Mouse (Mus musculus) stomach, embryonic 15.5 days (tissue): Measurements from ENCODE around the gene Ccser2. TPM values are rescaled to one million over a fixed set of nuclear protein-coding genes. Genes with fewer than 3 reads are reported as not detected.

Source experiments
- ATAC-seq: fragments of 200-750 bp; cut with Nextera tagmentation; 2 replicates; pipeline ENCODE4 v1.8.0; 2017; ENCODE audit warnings: low read depth, moderate number of reproducible peaks, moderate TSS enrichment; ENCODE audit not compliant: insufficient read depth, low FRiP score
- H3K27ac ChIP-seq: fragments of 300-500 bp; sonication (generic); 2 replicates; pipeline ENCODE4 v1.5.1; 2015; ENCODE audit warnings: mild to moderate bottlenecking, inconsistent platforms
- H3K27me3 ChIP-seq: fragments of 300-500 bp; sonication (generic); replicated peaks from 2 replicates; pipeline ENCODE4 v1.6.1; 2015; ENCODE audit warnings: inconsistent platforms
- H3K36me3 ChIP-seq: fragments of 300-500 bp; sonication (generic); 2 replicates; pipeline ENCODE4 v1.6.1; 2015; ENCODE audit warnings: inconsistent platforms
- H3K4me1 ChIP-seq: fragments of 300-500 bp; sonication (generic); 2 replicates; pipeline ENCODE4 v1.6.1; 2015; ENCODE audit warnings: inconsistent platforms
- H3K4me2 ChIP-seq: fragments of 300-500 bp; sonication (generic); 2 replicates; pipeline ENCODE4 v1.6.1; 2015; ENCODE audit warnings: mild to moderate bottlenecking, inconsistent platforms
- H3K4me3 ChIP-seq: fragments of 300-500 bp; sonication (generic); replicated peaks from 2 replicates; pipeline ENCODE4 v1.5.1; 2015; ENCODE audit warnings: inconsistent platforms
- H3K9ac ChIP-seq: fragments of 300-500 bp; sonication (generic); 2 replicates; pipeline ENCODE4 v1.6.1; 2015; ENCODE audit warnings: inconsistent platforms
- H3K9me3 ChIP-seq: fragments of 300-500 bp; sonication (generic); 2 replicates; pipeline ENCODE4 v1.6.1; 2016; ENCODE audit warnings: inconsistent platforms
- WGBS: fragments of 180-500 bp; shearing (Covaris S2); methylation state at CpG from one replicate; pipeline ENCODE4 v1.1.7; 2015; 5-methylcytosine and 5-hydroxymethylcytosine counted together
- polyA plus RNA-seq: library from polyadenylated mRNA; unstranded; fragments of >200 nt; fragmentation: Nextera tagmentation; extraction: Ambion mirVana; gene quantifications from 2 replicates; pipeline ENCODE4 v1.2.1, GENCODE M21; 2015

Gene Ccser2
- polyA plus RNA-seq, 1 experiment from 2014 or later: 32.1 TPM

GRCm38 (mm10) chr14:36894701-36895100 lies 73.9 kb downstream of the Ccser2 start:
- ATAC-seq: no peak
- Histone ChIP-seq H3K27me3 (no peaks in the 10 kb centered on the region), H3K4me1 (no peaks in the 10 kb centered on the region), H3K4me2 (no peak overlapping the region), H3K9me3 (no peaks in the 10 kb centered on the region), H3K9ac (no peak overlapping the region), H3K4me3 (no peak overlapping the region), H3K36me3 (no peaks in the 10 kb centered on the region), H3K27ac (no peak overlapping the region)
- WGBS: 89% methylated on average over 3 of the region's 3 CpGs

- no peak overlapping the region for H3K4me3 ChIP-seq
- 72% methylated on average over 2 of the region's 2 CpGs for WGBS
- H3K27me3 ChIP-seq: no peaks in the 10 kb centered on the region
- no peaks in the 10 kb centered on the region for H3K9me3 ChIP-seq
- H3K4me1 ChIP-seq: no peaks in the 10 kb centered on the region
- ATAC-seq: no peak
- no peak overlapping the region for H3K9ac ChIP-seq
- no peak overlapping the region for H3K4me2 ChIP-seq
- H3K36me3 ChIP-seq: no peaks in the 10 kb centered on the region
- H3K27ac ChIP-seq: no peak overlapping the region; the same call in 1 of the 2 replicates
Observed at GRCm38 (mm10) chr14:36892762-36893358, 75.7 kb downstream of the Ccser2 start.

GRCm38 (mm10) chr14:36890130-36890529 lies 78.4 kb downstream of the Ccser2 start:
- Histone ChIP-seq H3K4me3 (no peak overlapping the region), H3K36me3 (no peaks in the 10 kb centered on the region), H3K9me3 (no peaks in the 10 kb centered on the region), H3K9ac (no peak overlapping the region), H3K4me2 (no peak overlapping the region), H3K27me3 (no peaks in the 10 kb centered on the region), H3K4me1 (no peaks in the 10 kb centered on the region), H3K27ac (no peak overlapping the region)
- ATAC-seq: no peak
- WGBS: 70% methylated on average over 7 of the region's 7 CpGs

- Histone ChIP-seq H3K9ac (no peak overlapping the region), H3K4me3 (no peak overlapping the region), H3K27me3 (no peaks in the 10 kb centered on the region), H3K4me2 (no peak overlapping the region), H3K27ac (no peak overlapping the region), H3K4me1 (no peaks in the 10 kb centered on the region), H3K9me3 (no peaks in the 10 kb centered on the region), H3K36me3 (no peaks in the 10 kb centered on the region)
- no peak for ATAC-seq
- WGBS: 86% methylated on average over 5 of the region's 5 CpGs
Observed at GRCm38 (mm10) chr14:36885680-36886079, 82.9 kb downstream of the Ccser2 start.

GRCm38 (mm10) chr14:36885117-36885516 lies 83.5 kb downstream of the Ccser2 start:
- Histone ChIP-seq H3K4me2 (no peak overlapping the region), H3K9me3 (no peaks in the 10 kb centered on the region), H3K36me3 (no peaks in the 10 kb centered on the region), H3K27ac (no peak overlapping the region), H3K9ac (no peak overlapping the region), H3K4me3 (no peak overlapping the region), H3K4me1 (no peaks in the 10 kb centered on the region), H3K27me3 (no peaks in the 10 kb centered on the region)
- WGBS: 77% methylated on average over 1 of the region's 1 CpGs
- no peak for ATAC-seq

GRCm38 (mm10) chr14:36883576-36883975 lies 85.0 kb downstream of the Ccser2 start:
- Histone ChIP-seq H3K4me3 (no peak overlapping the region), H3K9me3 (no peaks in the 10 kb centered on the region), H3K27me3 (no peaks in the 10 kb centered on the region), H3K4me2 (no peak overlapping the region), H3K36me3 (peaks cover 6% of the 10 kb centered on the region; the same call in 1 of the 2 replicates), H3K9ac (no peak overlapping the region), H3K27ac (no peak overlapping the region), H3K4me1 (no peaks in the 10 kb centered on the region)
- 33% methylated on average over 3 of the region's 3 CpGs for WGBS
- ATAC-seq: no peak

- Histone ChIP-seq H3K4me1 (no peaks in the 10 kb centered on the region), H3K9me3 (no peaks in the 10 kb centered on the region), H3K27ac (no peak overlapping the region), H3K4me2 (no peak overlapping the region), H3K9ac (no peak overlapping the region), H3K4me3 (no peak overlapping the region), H3K36me3 (no peaks in the 10 kb centered on the region), H3K27me3 (no peaks in the 10 kb centered on the region)
- ATAC-seq: no peak
- WGBS: 79% methylated on average over 6 of the region's 6 CpGs
Observed at GRCm38 (mm10) chr14:36870257-36870656, 98.3 kb downstream of the Ccser2 start.

- H3K36me3 ChIP-seq: no peaks in the 10 kb centered on the region
- no peak overlapping the region for H3K4me3 ChIP-seq
- no peak overlapping the region for H3K27ac ChIP-seq
- no peaks in the 10 kb centered on the region for H3K4me1 ChIP-seq
- H3K4me2 ChIP-seq: no peak overlapping the region
- no peaks in the 10 kb centered on the region for H3K27me3 ChIP-seq
- H3K9me3 ChIP-seq: no peaks in the 10 kb centered on the region
- no peak for ATAC-seq
- no peak overlapping the region for H3K9ac ChIP-seq
- WGBS: 65% methylated on average over 14 of the region's 14 CpGs
Observed at GRCm38 (mm10) chr14:36868769-36869362, 99.7 kb downstream of the Ccser2 start.

GRCm38 (mm10) chr14:36866966-36867700 lies 101.4 kb downstream of the Ccser2 start:
- Histone ChIP-seq H3K9ac (no peak overlapping the region), H3K36me3 (no peaks in the 10 kb centered on the region), H3K9me3 (no peaks in the 10 kb centered on the region), H3K27ac (no peak overlapping the region), H3K4me2 (no peak overlapping the region), H3K27me3 (no peaks in the 10 kb centered on the region), H3K4me1 (no peaks in the 10 kb centered on the region), H3K4me3 (no peak overlapping the region)
- WGBS: 17% methylated on average over 6 of the region's 6 CpGs
- ATAC-seq: no peak

- no peaks in the 10 kb centered on the region for H3K27me3 ChIP-seq
- peak overlapping the region; percentile 26; the same call in 1 of the 2 replicates for H3K4me3 ChIP-seq
- H3K27ac ChIP-seq: no peak overlapping the region
- WGBS: 26% methylated on average over 15 of the region's 15 CpGs
- peak overlapping the region; percentile 56 for H3K4me2 ChIP-seq
- H3K36me3 ChIP-seq: no peaks in the 10 kb centered on the region
- H3K9ac ChIP-seq: no peak overlapping the region
- peak; percentile 51; the same call in 1 of the 2 replicates for ATAC-seq
- no peaks in the 10 kb centered on the region for H3K9me3 ChIP-seq
- H3K4me1 ChIP-seq: no peaks in the 10 kb centered on the region
Observed at GRCm38 (mm10) chr14:36863877-36864489, 104.6 kb downstream of the Ccser2 start.

GRCm38 (mm10) chr14:36862387-36862786 lies 106.2 kb downstream of the Ccser2 start:
- no peak for ATAC-seq
- H3K9me3 ChIP-seq: no peaks in the 10 kb centered on the region

GRCm38 (mm10) chr14:36858932-36859331 lies 109.6 kb downstream of the Ccser2 start:
- WGBS: 67% methylated on average over 4 of the region's 4 CpGs
- no peak overlapping the region for H3K27ac ChIP-seq
- ATAC-seq: no peak

More at GRCm38 (mm10) chr14:36862387-36862786, 106.2 kb downstream of the Ccser2 start:
- Histone ChIP-seq H3K36me3 (no peaks in the 10 kb centered on the region), H3K27me3 (no peaks in the 10 kb centered on the region), H3K9ac (no peak overlapping the region), H3K27ac (no peak overlapping the region), H3K4me3 (no peak overlapping the region), H3K4me2 (no peak overlapping the region), H3K4me1 (no peaks in the 10 kb centered on the region)
- 23% methylated on average over 7 of the region's 7 CpGs for WGBS

More at GRCm38 (mm10) chr14:36858932-36859331, 109.6 kb downstream of the Ccser2 start:
- no peaks in the 10 kb centered on the region for H3K4me1 ChIP-seq
- no peak overlapping the region for H3K4me2 ChIP-seq
- H3K9me3 ChIP-seq: no peaks in the 10 kb centered on the region
- H3K27me3 ChIP-seq: no peaks in the 10 kb centered on the region
- no peaks in the 10 kb centered on the region for H3K36me3 ChIP-seq
- no peak overlapping the region for H3K9ac ChIP-seq
- no peak overlapping the region for H3K4me3 ChIP-seq
